Mouse (Mus musculus): ENCODE data around the gene Ndufb8.

- TF ChIP-seq TCF3 (IDR thresholded peaks at IDR 0.05; ENCODE audit: insufficient read length, low read depth) (no peak), POLR2A (IDR thresholded peaks at IDR 0.05; ENCODE audit: insufficient read length, low read depth) (no peak)
These were observed 36.1 kb downstream of the Ndufb8 start for GRCm38 (mm10) chr19:44519152-44519551.
